Mouse (Mus musculus): ENCODE results near the gene Isl1.

Gene Isl1

GRCm38 (mm10) chr13:116309584-116310462, at the start of gene Isl1:
TSS of gene Isl1 (minus strand) at chr13:116309689.
- DNase-seq (ENCODE audit: extremely low read depth, low read depth) = no peak

GRCm38 (mm10) chr13:116335763-116336162, 26.3 kb upstream of the Isl1 start:
- DNase-seq (ENCODE audit: extremely low read depth, low read depth) = no peak

GRCm38 (mm10) chr13:116313636-116314530, 4.4 kb upstream of the Isl1 start:
- DNase-seq (ENCODE audit: extremely low read depth, low read depth) = no peak

DNA sequence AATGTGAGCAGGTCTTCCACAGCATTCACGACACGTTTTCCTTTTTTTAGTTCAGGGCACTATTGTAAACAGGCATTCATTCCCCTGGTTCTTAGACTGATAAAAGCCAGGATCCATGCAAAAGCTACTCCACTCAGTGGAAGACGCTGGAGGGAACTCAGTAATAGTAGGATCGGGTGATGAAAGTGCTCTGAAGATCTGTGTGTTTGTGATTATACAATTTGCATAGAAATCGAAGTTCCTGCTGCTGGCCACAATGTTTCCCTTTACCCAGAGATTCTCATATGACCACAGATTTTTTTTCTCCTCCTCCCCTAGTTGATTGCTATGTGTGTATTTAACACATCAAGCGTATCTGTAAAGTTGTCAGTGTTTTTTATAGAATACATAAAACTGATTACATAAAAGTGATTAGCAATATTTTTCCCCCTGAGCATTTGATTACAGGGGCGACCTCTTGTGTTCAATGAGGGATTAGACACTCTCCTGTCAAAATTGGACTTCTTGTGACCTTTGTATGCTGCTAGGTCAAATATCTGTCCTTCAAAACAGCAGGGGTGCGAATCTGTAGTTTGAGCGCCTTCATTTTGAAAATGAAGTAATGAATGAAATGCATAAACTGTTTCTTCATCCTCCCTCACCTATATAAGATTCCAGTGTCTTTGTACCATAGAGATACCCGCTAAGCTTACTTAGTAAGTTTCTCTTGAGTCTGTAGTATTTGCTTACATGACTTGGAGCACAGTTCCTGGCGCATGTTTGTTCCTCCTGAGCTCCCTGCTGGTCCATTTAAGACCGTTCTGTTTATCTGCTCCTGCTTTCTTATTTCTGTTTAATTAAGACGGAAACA, 2.6 kb upstream of the Isl1 start:
- no peak for DNase-seq (ENCODE audit: extremely low read depth, low read depth)

- DNase-seq (ENCODE audit: extremely low read depth, low read depth) = no peak
These were observed 1.5 kb upstream of the Isl1 start for GRCm38 (mm10) chr13:116311011-116311410.

DNA sequence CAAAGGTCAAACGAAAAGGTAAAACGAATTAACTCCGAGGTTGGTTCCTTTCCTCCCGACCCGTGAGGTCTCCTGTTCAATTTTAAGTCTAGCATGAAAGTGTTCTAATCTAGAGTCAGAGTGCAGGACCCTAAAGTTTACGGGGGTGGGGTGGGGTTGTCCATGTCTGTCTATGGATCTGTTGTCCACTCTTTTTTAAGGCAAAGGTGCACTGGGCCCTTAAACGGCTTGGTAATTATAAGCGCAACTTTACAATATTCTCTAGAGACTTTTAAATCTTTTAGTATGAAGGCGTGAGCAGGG, 925 bp upstream of the Isl1 start:
- DNase-seq (ENCODE audit: extremely low read depth, low read depth) = no peak

- no peak for DNase-seq (ENCODE audit: extremely low read depth, low read depth)
These were observed 431 bp downstream of the Isl1 start for GRCm38 (mm10) chr13:116308933-116309583.

- DNase-seq (ENCODE audit: extremely low read depth, low read depth) = no peak
These were observed 1.2 kb downstream of the Isl1 start for GRCm38 (mm10) chr13:116308121-116308932.

DNA sequence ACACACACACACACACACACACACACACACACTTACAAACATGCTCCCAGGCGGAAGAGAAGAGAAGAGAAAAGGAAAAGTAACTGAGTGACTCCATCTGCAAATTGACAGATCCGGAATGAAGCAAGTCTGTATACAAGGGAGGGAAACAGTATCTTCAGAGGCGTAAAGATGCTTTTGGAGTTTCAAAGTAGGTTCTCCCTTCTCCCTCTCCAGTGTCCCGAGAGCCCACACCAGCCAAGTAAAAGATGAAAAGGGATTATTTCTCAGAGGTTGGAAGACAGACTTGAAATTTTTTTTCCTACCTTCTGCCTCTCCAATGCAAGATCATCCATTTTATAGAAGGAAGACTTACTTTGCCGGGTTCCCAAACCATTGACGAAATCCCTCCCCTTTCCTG, 2.9 kb downstream of the Isl1 start:
- DNase-seq (ENCODE audit: extremely low read depth, low read depth) = no peak

DNA sequence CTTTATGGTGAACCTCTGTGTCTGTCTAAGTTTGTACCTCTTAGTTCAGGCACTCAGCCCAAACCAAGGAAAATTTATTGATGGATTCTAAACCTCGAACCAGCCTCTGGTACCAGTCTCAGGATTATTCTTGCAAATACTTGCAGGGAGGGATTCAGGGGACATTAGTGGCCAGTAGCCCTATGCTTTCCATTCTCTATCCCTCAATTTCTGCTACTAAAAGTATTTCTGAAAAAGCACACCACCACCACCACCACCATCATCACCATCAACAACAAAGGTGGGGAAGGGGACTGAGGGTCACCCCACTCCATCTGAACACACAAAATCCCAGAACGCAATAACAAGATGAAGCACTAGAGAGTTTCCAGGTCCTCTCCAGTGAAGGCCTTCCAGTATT, 3.8 kb downstream of the Isl1 start:
- DNase-seq (ENCODE audit: extremely low read depth, low read depth) = no peak

- DNase-seq (ENCODE audit: extremely low read depth, low read depth) = no peak
These were observed 4.6 kb downstream of the Isl1 start for GRCm38 (mm10) chr13:116304713-116305470.

GRCm38 (mm10) chr13:116303766-116304165, 5.7 kb downstream of the Isl1 start:
- no peak for DNase-seq (ENCODE audit: extremely low read depth, low read depth)

DNA sequence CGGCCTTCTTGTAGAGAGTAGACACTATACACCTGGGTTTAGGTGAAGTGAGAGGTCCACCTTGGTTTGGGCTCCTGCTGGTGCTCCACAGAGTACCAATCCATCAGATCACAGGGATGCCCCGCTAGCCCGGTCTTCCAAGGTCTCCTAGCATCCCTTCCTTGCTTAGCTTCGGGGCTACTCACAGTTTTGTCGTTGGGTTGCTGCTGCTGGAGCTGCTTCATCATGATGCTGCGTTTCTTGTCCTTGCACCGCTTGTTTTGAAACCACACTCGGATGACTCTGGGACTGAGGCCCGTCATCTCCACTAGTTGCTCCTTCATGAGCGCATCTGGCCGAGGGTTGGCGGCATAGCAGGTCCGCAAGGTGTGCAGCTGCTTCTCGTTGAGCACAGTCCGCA, 6.6 kb downstream of the Isl1 start:
- DNase-seq (ENCODE audit: extremely low read depth, low read depth) = no peak

GRCm38 (mm10) chr13:116301706-116302105, 7.8 kb downstream of the Isl1 start:
- no peak for DNase-seq (ENCODE audit: extremely low read depth, low read depth)

- no peak for DNase-seq (ENCODE audit: extremely low read depth, low read depth)
These were observed 10.2 kb downstream of the Isl1 start for GRCm38 (mm10) chr13:116299241-116299640.

DNA sequence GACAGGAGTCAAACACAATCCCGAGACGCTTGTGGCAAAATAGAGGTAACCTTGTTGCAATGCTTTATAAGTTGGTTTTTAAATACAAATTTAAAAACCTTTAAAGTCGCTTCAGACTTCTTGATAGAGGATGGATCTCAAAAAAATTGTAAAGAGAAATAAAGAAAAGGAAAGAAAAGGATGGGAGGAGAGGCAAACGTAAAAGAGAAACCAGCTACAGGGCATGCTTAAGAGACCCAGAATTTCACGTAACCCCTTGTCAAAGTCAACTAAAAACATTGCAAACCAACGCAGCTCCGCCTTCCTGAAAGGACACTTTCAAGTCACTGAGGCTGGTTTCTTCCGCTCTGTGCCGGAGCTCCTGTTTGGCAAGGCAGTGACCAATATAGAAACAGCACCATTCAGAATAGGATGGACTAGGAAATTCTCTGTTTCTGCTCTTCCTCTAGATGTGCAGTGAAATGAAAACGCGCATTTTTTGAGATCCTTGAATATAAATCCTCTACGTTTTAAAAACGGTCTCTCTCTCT, 10.8 kb downstream of the Isl1 start:
- DNase-seq (ENCODE audit: extremely low read depth, low read depth) = no peak

DNA sequence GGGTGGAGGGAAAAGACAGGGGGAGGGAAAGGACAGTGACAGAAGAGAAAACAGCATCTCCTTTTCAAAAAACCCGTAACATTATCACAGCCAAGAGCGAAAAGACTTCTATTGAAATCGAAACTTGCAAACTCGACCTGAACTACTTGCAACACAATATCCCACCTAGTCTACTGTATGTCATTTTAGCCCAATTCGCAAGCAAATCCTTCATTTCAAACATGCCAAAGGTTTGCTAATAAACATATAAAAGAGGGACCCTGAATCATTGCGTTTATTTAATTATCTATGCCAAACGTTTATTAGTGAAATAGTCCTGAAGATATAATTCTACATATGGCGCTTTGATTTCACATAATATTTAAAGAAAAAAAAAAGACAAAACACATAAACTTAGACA, 11.5 kb downstream of the Isl1 start:
- DNase-seq (ENCODE audit: extremely low read depth, low read depth) = no peak

- no peak for DNase-seq (ENCODE audit: extremely low read depth, low read depth)
These were observed 12.3 kb downstream of the Isl1 start for GRCm38 (mm10) chr13:116297048-116297811.

All from MEL-GATA-1-ER (cell line).